Mouse (Mus musculus): Measurements from ENCODE around the gene Tap1. TPM values are rescaled to one million over a fixed set of nuclear protein-coding genes. Genes with fewer than 3 reads are reported as not detected.
"Not testable (repeated sequence)": the region's sequence is repeated elsewhere in the genome, so short reads cannot be mapped to it uniquely, and the experiment has no call there.

Tap1 gene
- polyA plus RNA-seq, 1 experiment from 2014 or later, result 8.4 TPM

- no peak for ATAC-seq (ENCODE audit: low FRiP score, low read depth)
- no peak overlapping the region for H3K4me3 ChIP-seq
- peaks cover 5% of the 10 kb centered on the region; the same call in 1 of the 2 replicates for H3K9me3 ChIP-seq
- no peak overlapping the region for H3K27ac ChIP-seq
- H3K9ac ChIP-seq, result no peak overlapping the region
- 97% methylated on average over 9 of the region's 9 CpGs for WGBS
- H3K4me1 ChIP-seq, result peaks cover 10% of the 10 kb centered on the region; the same call in 1 of the 2 replicates
- no peaks in the 10 kb centered on the region for H3K36me3 ChIP-seq
- no peak overlapping the region for H3K4me2 ChIP-seq (replicated peaks)
- peaks cover 90% of the 10 kb centered on the region for H3K27me3 ChIP-seq
Observed at GRCm38 (mm10) chr17:34207866-34208265, 20.5 kb downstream of the Tap1 start.

- H3K4me2 ChIP-seq (replicated peaks), result no peak overlapping the region
- H3K9ac ChIP-seq, result no peak overlapping the region
- H3K27me3 ChIP-seq, result peaks cover 90% of the 10 kb centered on the region
- H3K27ac ChIP-seq, result no peak overlapping the region
- 24% methylated on average over 10 of the region's 10 CpGs for WGBS
- no peak overlapping the region for H3K4me3 ChIP-seq
- H3K9me3 ChIP-seq, result peaks cover 5% of the 10 kb centered on the region; the same call in 1 of the 2 replicates
- H3K4me1 ChIP-seq, result peaks cover 10% of the 10 kb centered on the region; the same call in 1 of the 2 replicates
- no peak for ATAC-seq (ENCODE audit: low FRiP score, low read depth)
- H3K36me3 ChIP-seq, result no peaks in the 10 kb centered on the region
Observed at GRCm38 (mm10) chr17:34208421-34208820, 21.1 kb downstream of the Tap1 start.

DNA sequence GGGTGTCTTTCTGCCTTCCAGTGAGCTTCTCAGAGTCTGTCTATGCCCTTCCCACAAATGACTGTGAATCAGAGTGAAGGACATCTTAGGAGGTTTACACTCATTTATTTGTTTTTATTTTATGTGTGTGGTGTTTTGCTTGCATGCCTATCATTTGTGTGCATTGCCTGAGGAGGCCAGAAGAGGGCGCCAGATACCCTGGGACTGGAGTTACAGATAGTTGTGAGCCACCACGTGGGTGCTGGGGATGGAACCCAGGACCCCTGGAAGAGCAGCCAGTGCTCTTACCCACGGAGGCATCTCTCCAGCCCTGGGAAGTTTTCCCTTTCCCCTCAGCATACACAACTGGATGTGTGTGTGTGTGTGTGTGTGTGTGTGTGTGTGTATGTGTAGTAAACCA, 22.3 kb downstream of the Tap1 start:
- Histone ChIP-seq H3K4me1 (peaks cover 10% of the 10 kb centered on the region), H3K27me3 (peaks cover 94% of the 10 kb centered on the region), H3K4me2 (replicated peaks) (no peak overlapping the region), H3K27ac (no peak overlapping the region), H3K36me3 (no peaks in the 10 kb centered on the region), H3K9ac (no peak overlapping the region), H3K4me3 (no peak overlapping the region), H3K9me3 (peaks cover 5% of the 10 kb centered on the region; the same call in 1 of the 2 replicates)
- WGBS, result 31% methylated on average over 3 of the region's 3 CpGs
- ATAC-seq (ENCODE audit: low FRiP score, low read depth), result no peak

DNA sequence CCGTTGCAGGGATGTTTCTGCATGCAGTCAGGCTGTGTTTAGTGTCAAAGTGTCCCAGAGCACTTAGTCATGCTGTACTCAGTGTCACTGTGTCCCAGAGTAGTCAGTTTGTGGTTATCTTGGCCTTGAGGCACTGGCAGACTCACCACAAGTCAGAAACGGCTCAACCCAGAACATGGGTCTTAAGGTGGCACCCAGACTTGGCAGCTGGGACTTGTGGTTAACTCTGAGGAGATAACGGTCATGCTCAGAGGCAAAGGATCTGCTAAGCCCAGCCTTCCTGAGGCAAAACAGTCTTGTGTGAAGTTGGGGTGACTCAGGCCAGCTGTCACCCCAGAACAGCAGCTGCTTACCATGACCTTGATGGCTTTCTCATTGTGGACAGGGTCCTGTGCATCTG, 23.2 kb downstream of the Tap1 start:
- Histone ChIP-seq H3K27me3 (peaks cover 94% of the 10 kb centered on the region), H3K4me3 (no peak overlapping the region), H3K9me3 (peaks cover 5% of the 10 kb centered on the region; the same call in 1 of the 2 replicates), H3K36me3 (no peaks in the 10 kb centered on the region), H3K4me2 (replicated peaks) (no peak overlapping the region), H3K27ac (no peak overlapping the region), H3K9ac (no peak overlapping the region), H3K4me1 (peaks cover under 1% of the 10 kb centered on the region)
- no peak for ATAC-seq (ENCODE audit: low FRiP score, low read depth)
- WGBS, result 70% methylated on average over 3 of the region's 3 CpGs

DNA sequence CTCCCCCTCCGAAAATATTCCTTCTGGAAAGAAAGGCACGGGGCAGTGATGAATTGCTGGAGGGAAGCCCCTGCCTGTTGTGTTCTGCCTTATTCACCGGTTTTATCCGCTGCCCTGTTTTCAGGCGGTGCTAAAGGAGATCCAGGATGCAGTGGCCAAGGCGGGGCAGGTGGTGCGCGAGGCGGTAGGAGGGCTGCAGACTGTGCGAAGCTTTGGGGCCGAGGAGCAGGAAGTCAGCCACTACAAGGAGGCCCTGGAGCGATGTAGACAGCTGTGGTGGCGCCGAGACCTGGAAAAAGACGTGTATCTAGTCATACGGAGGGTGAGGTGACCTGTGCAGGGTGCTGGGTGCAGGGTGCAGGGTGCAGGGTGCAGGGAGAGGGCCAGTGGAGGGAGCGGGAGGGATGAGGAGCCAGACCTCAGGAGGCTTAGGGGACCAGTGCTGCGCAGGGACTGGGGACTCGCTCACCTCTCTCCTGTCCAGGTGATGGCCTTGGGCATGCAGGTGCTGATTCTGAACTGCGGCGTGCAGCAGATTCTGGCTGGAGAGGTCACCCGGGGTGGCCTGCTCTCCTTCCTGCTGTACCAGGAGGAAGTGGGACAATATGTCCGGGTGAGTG, 24.5 kb downstream of the Tap1 start:
- WGBS, result 15% methylated on average over 23 of the region's 23 CpGs
- Histone ChIP-seq H3K36me3 (no peaks in the 10 kb centered on the region), H3K27me3 (peaks cover 93% of the 10 kb centered on the region), H3K9ac (no peak overlapping the region), H3K9me3 (peaks cover 5% of the 10 kb centered on the region; the same call in 1 of the 2 replicates), H3K4me1 (no peaks in the 10 kb centered on the region; the same call in 1 of the 2 replicates), H3K27ac (no peak overlapping the region), H3K4me3 (no peak overlapping the region), H3K4me2 (replicated peaks) (no peak overlapping the region)
- ATAC-seq (ENCODE audit: low FRiP score, low read depth), result no peak

- H3K4me3 ChIP-seq, result peak overlapping the region; percentile 14; the same call in 1 of the 2 replicates
- ATAC-seq (ENCODE audit: low FRiP score, low read depth), result no peak
- no peaks in the 10 kb centered on the region; the same call in 1 of the 2 replicates for H3K4me1 ChIP-seq
- peaks cover 79% of the 10 kb centered on the region for H3K27me3 ChIP-seq
- 51% methylated on average over 21 of the region's 21 CpGs for WGBS
- H3K36me3 ChIP-seq, result no peaks in the 10 kb centered on the region
- no peak overlapping the region for H3K27ac ChIP-seq
- peak overlapping the region; percentile 21; the same call in 1 of the 2 replicates for H3K4me2 ChIP-seq (replicated peaks)
- H3K9ac ChIP-seq, result peak overlapping the region; percentile 35; the same call in 1 of the 2 replicates
- peaks cover 5% of the 10 kb centered on the region; the same call in 1 of the 2 replicates for H3K9me3 ChIP-seq
Observed at GRCm38 (mm10) chr17:34213936-34214335, 26.6 kb downstream of the Tap1 start.

DNA sequence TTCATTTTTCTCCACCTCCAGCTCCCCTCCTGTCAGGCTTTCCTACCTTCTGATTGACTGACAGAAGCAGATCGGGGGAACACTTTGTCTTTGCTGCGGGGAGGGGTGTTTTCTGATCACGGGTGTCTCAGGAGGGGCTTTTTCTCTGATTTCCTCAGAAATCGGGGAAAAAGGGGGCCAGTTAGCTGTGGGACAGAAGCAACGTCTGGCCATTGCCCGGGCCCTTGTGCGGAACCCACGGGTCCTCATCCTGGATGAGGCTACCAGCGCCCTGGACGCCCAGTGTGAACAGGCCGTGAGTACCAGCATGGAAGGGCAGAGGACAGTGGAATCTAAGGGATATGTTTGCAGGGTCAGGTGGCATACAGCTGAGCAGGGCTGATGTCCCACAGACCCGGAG, 27.8 kb downstream of the Tap1 start:
- 86% methylated on average over 12 of the region's 12 CpGs for WGBS
- H3K27me3 ChIP-seq, result peaks cover 66% of the 10 kb centered on the region
- no peak overlapping the region for H3K4me2 ChIP-seq (replicated peaks)

GRCm38 (mm10) chr17:34217216-34217928, 30.0 kb downstream of the Tap1 start:
- ATAC-seq (ENCODE audit: low FRiP score, low read depth), result no peak
- no peak overlapping the region for H3K4me2 ChIP-seq (replicated peaks)
- H3K36me3 ChIP-seq, result no peaks in the 10 kb centered on the region
- 83% methylated on average over 8 of the region's 8 CpGs for WGBS
- no peaks in the 10 kb centered on the region; the same call in 1 of the 2 replicates for H3K4me1 ChIP-seq
- H3K27me3 ChIP-seq, result peaks cover 44% of the 10 kb centered on the region
- no peak overlapping the region for H3K9ac ChIP-seq
- no peak overlapping the region for H3K4me3 ChIP-seq
- no peaks in the 10 kb centered on the region for H3K9me3 ChIP-seq
- no peak overlapping the region for H3K27ac ChIP-seq

More for the DNA sequence above, 27.8 kb downstream of the Tap1 start:
- Histone ChIP-seq H3K36me3 (no peaks in the 10 kb centered on the region), H3K9ac (no peak overlapping the region), H3K9me3 (no peaks in the 10 kb centered on the region), H3K4me3 (no peak overlapping the region), H3K27ac (no peak overlapping the region), H3K4me1 (no peaks in the 10 kb centered on the region; the same call in 1 of the 2 replicates)
- ATAC-seq (ENCODE audit: low FRiP score, low read depth), result no peak

GRCm38 (mm10) chr17:34217986-34218385, 30.6 kb downstream of the Tap1 start:
- Histone ChIP-seq H3K9ac (no peak overlapping the region), H3K9me3 (no peaks in the 10 kb centered on the region), H3K27me3 (peaks cover 38% of the 10 kb centered on the region), H3K27ac (no peak overlapping the region), H3K4me2 (replicated peaks) (no peak overlapping the region), H3K36me3 (no peaks in the 10 kb centered on the region), H3K4me1 (no peaks in the 10 kb centered on the region; the same call in 1 of the 2 replicates), H3K4me3 (no peak overlapping the region)
- WGBS, result 88% methylated on average over 5 of the region's 5 CpGs
- no peak for ATAC-seq (ENCODE audit: low FRiP score, low read depth)

DNA sequence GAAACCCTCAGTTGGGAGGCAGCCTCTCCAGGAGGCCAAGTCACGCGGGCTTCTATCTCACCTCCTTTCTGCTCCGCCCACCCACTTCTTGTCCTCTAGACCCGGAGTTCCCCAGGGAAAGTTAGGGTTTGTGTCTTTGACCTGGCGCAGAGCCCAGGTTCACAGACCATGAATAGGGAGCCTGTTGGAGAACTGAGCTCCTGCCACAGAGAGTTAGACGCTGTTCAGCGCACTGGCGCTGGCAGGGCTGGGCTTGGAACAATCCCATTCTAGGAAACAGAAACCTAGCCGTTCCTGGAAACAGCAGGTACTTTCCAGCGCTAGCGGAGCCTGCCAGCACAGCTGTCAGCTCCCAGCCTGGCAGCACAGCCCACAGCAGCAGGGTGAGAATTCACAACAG, 31.3 kb downstream of the Tap1 start:
- no peaks in the 10 kb centered on the region; the same call in 1 of the 2 replicates for H3K4me1 ChIP-seq
- no peaks in the 10 kb centered on the region for H3K9me3 ChIP-seq
- H3K4me2 ChIP-seq (replicated peaks), result no peak overlapping the region
- no peak overlapping the region for H3K9ac ChIP-seq
- ATAC-seq (ENCODE audit: low FRiP score, low read depth), result no peak
- H3K27ac ChIP-seq, result no peak overlapping the region
- no peak overlapping the region for H3K4me3 ChIP-seq
- peaks cover 31% of the 10 kb centered on the region for H3K27me3 ChIP-seq
- no peaks in the 10 kb centered on the region for H3K36me3 ChIP-seq
- 86% methylated on average over 11 of the region's 11 CpGs for WGBS

GRCm38 (mm10) chr17:34219096-34219495, 31.7 kb downstream of the Tap1 start:
- not testable (repeated sequence) for H3K4me3 ChIP-seq; H3K4me1 ChIP-seq; H3K9me3 ChIP-seq; H3K27ac ChIP-seq; H3K9ac ChIP-seq; H3K36me3 ChIP-seq; H3K4me2 ChIP-seq (replicated peaks); ATAC-seq (ENCODE audit: low FRiP score, low read depth)
- H3K27me3 ChIP-seq, result peaks cover 27% of the 10 kb centered on the region
- 89% methylated on average over 7 of the region's 11 CpGs for WGBS

DNA sequence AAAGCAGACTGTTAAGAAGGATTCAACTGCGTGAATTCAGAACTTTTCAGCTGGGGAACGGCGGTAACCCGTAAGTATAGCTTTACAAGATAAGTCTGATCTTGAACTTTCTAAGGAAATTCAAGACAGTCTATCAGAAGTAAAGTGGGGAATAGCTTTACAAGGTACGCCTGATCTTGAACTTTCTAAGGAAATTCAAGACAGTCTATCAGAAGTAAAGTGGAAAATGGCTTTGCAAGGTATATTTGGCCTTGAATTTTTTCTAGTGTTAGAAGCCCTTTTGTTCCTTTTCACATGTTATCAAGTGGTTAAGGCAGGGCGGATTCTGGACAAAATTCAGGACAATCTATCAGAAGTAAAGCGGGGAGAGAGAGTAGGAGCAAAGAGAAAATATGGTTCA, 32.4 kb downstream of the Tap1 start:
- ATAC-seq (ENCODE audit: low FRiP score, low read depth); H3K4me2 ChIP-seq (replicated peaks): not testable (repeated sequence)
- WGBS, result 98% methylated on average over 4 of the region's 7 CpGs

More for the DNA sequence above, 32.4 kb downstream of the Tap1 start:
- not testable (repeated sequence) for H3K27ac ChIP-seq, H3K9ac ChIP-seq, H3K4me3 ChIP-seq, H3K4me1 ChIP-seq, H3K36me3 ChIP-seq, H3K9me3 ChIP-seq
- H3K27me3 ChIP-seq, result peaks cover 20% of the 10 kb centered on the region
